Mouse (Mus musculus) cerebellum, adult 11 months (tissue): Measurements from ENCODE around the gene Krt25.

Source experiments
- DNase-seq: peaks from one replicate; pipeline ENCODE4 v3.0.0; 2022

Krt25 gene

GRCm38 (mm10) chr11:99275624-99276023 is 47.1 kb downstream of the Krt25 start:
- DNase-seq, result no peak

- DNase-seq, result no peak
These were observed 50.0 kb downstream of the Krt25 start for GRCm38 (mm10) chr11:99272721-99273120.

- DNase-seq, result no peak
These were observed 53.6 kb downstream of the Krt25 start for GRCm38 (mm10) chr11:99269192-99269591.

- no peak for DNase-seq
These were observed 57.0 kb downstream of the Krt25 start for GRCm38 (mm10) chr11:99265796-99266195.
